Mouse (Mus musculus) hindbrain, embryonic 13.5 days (tissue): ENCODE results near the gene Fut2. TPM values are rescaled to one million over a fixed set of nuclear protein-coding genes. Genes with fewer than 3 reads are reported as not detected.

ENCODE experiments used
- ATAC-seq: fragments of 200-750 bp; cut with Nextera tagmentation; 2 replicates; pipeline ENCODE4 v1.8.0; 2017; ENCODE audit warnings: moderate TSS enrichment; ENCODE audit not compliant: low FRiP score
- H3K27ac ChIP-seq: fragments of 300-500 bp; sonication (generic); 2 replicates; pipeline ENCODE4 v1.5.1; 2015; ENCODE audit warnings: inconsistent platforms, mild to moderate bottlenecking, moderate library complexity
- H3K27me3 ChIP-seq: fragments of 300-500 bp; sonication (generic); 2 replicates; pipeline ENCODE4 v1.6.1; 2015; ENCODE audit warnings: mild to moderate bottlenecking, inconsistent platforms
- H3K36me3 ChIP-seq: fragments of 300-500 bp; sonication (generic); 2 replicates; pipeline ENCODE4 v1.6.1; 2015; ENCODE audit warnings: mild to moderate bottlenecking, inconsistent platforms
- H3K4me1 ChIP-seq: fragments of 300-500 bp; sonication (generic); replicated peaks from 2 replicates; pipeline ENCODE4 v1.6.1; 2015; ENCODE audit warnings: inconsistent platforms
- H3K4me2 ChIP-seq: fragments of 300-500 bp; sonication (generic); 2 replicates; pipeline ENCODE4 v1.6.1; 2015; ENCODE audit warnings: inconsistent platforms, mild to moderate bottlenecking, moderate library complexity
- H3K4me3 ChIP-seq: fragments of 300-500 bp; sonication (generic); 2 replicates; pipeline ENCODE4 v1.5.1; 2015; ENCODE audit warnings: mild to moderate bottlenecking, inconsistent platforms
- H3K9ac ChIP-seq: fragments of 300-500 bp; sonication (generic); 2 replicates; pipeline ENCODE4 v1.6.1; 2015; ENCODE audit warnings: mild to moderate bottlenecking, inconsistent platforms
- H3K9me3 ChIP-seq: fragments of 300-500 bp; sonication (generic); 2 replicates; pipeline ENCODE4 v1.6.1; 2016; ENCODE audit warnings: inconsistent platforms
- WGBS: fragments of 180-500 bp; shearing (Covaris S2); methylation state at CpG from one replicate; pipeline ENCODE4 v1.1.7; 2015; 5-methylcytosine and 5-hydroxymethylcytosine counted together
- polyA plus RNA-seq: library from polyadenylated mRNA; unstranded; fragments of >200 nt; fragmentation: Nextera tagmentation; extraction: Ambion mirVana; gene quantifications from 2 replicates; pipeline ENCODE4 v1.2.1, GENCODE M21; 2015

Fut2 gene
- polyA plus RNA-seq, 1 experiment from 2014 or later = 0.09 TPM

- H3K27ac ChIP-seq = no peak overlapping the region
- H3K4me1 ChIP-seq = peaks cover 44% of the 10 kb centered on the region
- 77% methylated on average over 19 of the region's 19 CpGs for WGBS
- H3K27me3 ChIP-seq = no peaks in the 10 kb centered on the region
- H3K9ac ChIP-seq = no peak overlapping the region
- no peak for ATAC-seq
- no peaks in the 10 kb centered on the region for H3K9me3 ChIP-seq
- no peak overlapping the region for H3K4me3 ChIP-seq
- peaks cover 13% of the 10 kb centered on the region for H3K36me3 ChIP-seq
- H3K4me2 ChIP-seq = no peak overlapping the region
These were observed 25.8 kb downstream of the Fut2 start for GRCm38 (mm10) chr7:45640191-45640957.

- Histone ChIP-seq H3K4me1 (peaks cover 38% of the 10 kb centered on the region), H3K9me3 (no peaks in the 10 kb centered on the region), H3K27me3 (no peaks in the 10 kb centered on the region), H3K27ac (no peak within 1 kb of the TSS), H3K9ac (no peak within 1 kb of the TSS), H3K4me3 (no peak within 1 kb of the TSS), H3K4me2 (no peak within 1 kb of the TSS), H3K36me3 (peaks cover 16% of the 10 kb centered on the region)
- WGBS = 28% methylated on average over 19 of the region's 19 CpGs
- no peak for ATAC-seq
These were observed 26.6 kb downstream of the Fut2 start, which contains the start of gene Mamstr for GRCm38 (mm10) chr7:45639561-45640027. TSS of gene Mamstr (plus strand) at chr7:45639977.

GRCm38 (mm10) chr7:45638623-45639401 lies 27.4 kb downstream of the Fut2 start:
- Histone ChIP-seq H3K4me2 (peak overlapping the region; percentile 48), H3K4me3 (peak overlapping the region; percentile 24), H3K9me3 (no peaks in the 10 kb centered on the region), H3K27ac (no peak overlapping the region), H3K4me1 (peaks cover 31% of the 10 kb centered on the region), H3K36me3 (peaks cover 16% of the 10 kb centered on the region), H3K9ac (no peak overlapping the region), H3K27me3 (no peaks in the 10 kb centered on the region)
- WGBS = 16% methylated on average over 29 of the region's 29 CpGs
- peak; percentile 85 for ATAC-seq

- WGBS = 93% methylated on average over 6 of the region's 6 CpGs
- no peak overlapping the region for H3K27ac ChIP-seq
- H3K4me2 ChIP-seq = peak overlapping the region; percentile 48; the same call in 1 of the 2 replicates
- peaks cover 26% of the 10 kb centered on the region for H3K4me1 ChIP-seq
- no peak overlapping the region for H3K9ac ChIP-seq
- peaks cover 7% of the 10 kb centered on the region for H3K27me3 ChIP-seq
- no peak overlapping the region for H3K4me3 ChIP-seq
- H3K36me3 ChIP-seq = peaks cover 16% of the 10 kb centered on the region
- no peak for ATAC-seq
- no peaks in the 10 kb centered on the region for H3K9me3 ChIP-seq
These were observed 28.5 kb downstream of the Fut2 start for GRCm38 (mm10) chr7:45637710-45638109.

GRCm38 (mm10) chr7:45635711-45636688 lies 30.2 kb downstream of the Fut2 start:
- Histone ChIP-seq H3K9ac (no peak overlapping the region), H3K4me3 (no peak overlapping the region), H3K27me3 (peaks cover 23% of the 10 kb centered on the region), H3K9me3 (no peaks in the 10 kb centered on the region), H3K4me1 (peaks cover 17% of the 10 kb centered on the region), H3K4me2 (no peak overlapping the region), H3K27ac (no peak overlapping the region), H3K36me3 (peaks cover 16% of the 10 kb centered on the region)
- ATAC-seq = no peak
- WGBS = 86% methylated on average over 15 of the region's 15 CpGs

GRCm38 (mm10) chr7:45634946-45635681 lies 31.1 kb downstream of the Fut2 start:
- Histone ChIP-seq H3K4me1 (peaks cover 14% of the 10 kb centered on the region), H3K36me3 (peaks cover 16% of the 10 kb centered on the region), H3K4me3 (no peak overlapping the region), H3K4me2 (no peak overlapping the region), H3K9ac (no peak overlapping the region), H3K27me3 (peaks cover 26% of the 10 kb centered on the region), H3K27ac (no peak overlapping the region), H3K9me3 (no peaks in the 10 kb centered on the region)
- 93% methylated on average over 11 of the region's 11 CpGs for WGBS
- ATAC-seq = no peak

GRCm38 (mm10) chr7:45632499-45632898 lies 33.7 kb downstream of the Fut2 start:
- 21% methylated on average over 35 of the region's 35 CpGs for WGBS
- Histone ChIP-seq H3K9me3 (no peaks in the 10 kb centered on the region), H3K9ac (peak overlapping the region; percentile 65), H3K4me2 (peak overlapping the region; percentile 46), H3K36me3 (peaks cover 16% of the 10 kb centered on the region), H3K4me1 (peaks cover 16% of the 10 kb centered on the region), H3K27ac (no peak overlapping the region), H3K27me3 (peaks cover 33% of the 10 kb centered on the region), H3K4me3 (peak overlapping the region; percentile 21)
- no peak for ATAC-seq

GRCm38 (mm10) chr7:45630064-45630907 lies 35.9 kb downstream of the Fut2 start:
- H3K4me1 ChIP-seq = peaks cover 20% of the 10 kb centered on the region
- H3K9me3 ChIP-seq = no peaks in the 10 kb centered on the region
- peaks cover 3% of the 10 kb centered on the region; the same call in 1 of the 2 replicates for H3K36me3 ChIP-seq
- 68% methylated on average over 23 of the region's 23 CpGs for WGBS
- no peak overlapping the region for H3K27ac ChIP-seq
- H3K4me3 ChIP-seq = no peak overlapping the region
- H3K4me2 ChIP-seq = no peak overlapping the region
- H3K9ac ChIP-seq = no peak overlapping the region
- H3K27me3 ChIP-seq = peaks cover 46% of the 10 kb centered on the region
- ATAC-seq = no peak

- peak; percentile 87 for ATAC-seq
- H3K27me3 ChIP-seq = peaks cover 51% of the 10 kb centered on the region
- peaks cover 20% of the 10 kb centered on the region for H3K4me1 ChIP-seq
- peak overlapping the region; percentile 90 for H3K4me2 ChIP-seq
- no peaks in the 10 kb centered on the region for H3K9me3 ChIP-seq
- H3K27ac ChIP-seq = peak overlapping the region; percentile 94
- H3K36me3 ChIP-seq = no peaks in the 10 kb centered on the region
- H3K4me3 ChIP-seq = peak overlapping the region; percentile 55
- H3K9ac ChIP-seq = peak overlapping the region; percentile 89
- 1% methylated on average over 96 of the region's 105 CpGs for WGBS
These were observed 37.6 kb downstream of the Fut2 start for GRCm38 (mm10) chr7:45628364-45629294.

GRCm38 (mm10) chr7:45627261-45627660 lies 38.9 kb downstream of the Fut2 start, which contains the start of gene Rasip1:
TSS of gene Rasip1 (plus strand) at chr7:45627488.
- H3K4me3 ChIP-seq = peak within 1 kb of the TSS; percentile 55
- peaks cover 40% of the 10 kb centered on the region for H3K27me3 ChIP-seq
- H3K4me2 ChIP-seq = peak within 1 kb of the TSS; percentile 90
- 86% methylated on average over 9 of the region's 9 CpGs for WGBS
- H3K9ac ChIP-seq = peak within 1 kb of the TSS; percentile 89
- H3K36me3 ChIP-seq = no peaks in the 10 kb centered on the region
- H3K4me1 ChIP-seq = peaks cover 14% of the 10 kb centered on the region
- ATAC-seq = no peak
- H3K9me3 ChIP-seq = no peaks in the 10 kb centered on the region
- H3K27ac ChIP-seq = peak within 1 kb of the TSS; percentile 94
